Mouse (Mus musculus): Measurements from ENCODE around the gene Abi3bp.

Gene Abi3bp

GRCm38 (mm10) chr16:56686747-56687146, 209.1 kb downstream of the Abi3bp start:
- DNase-seq (ENCODE audit: low read depth), result no peak

GRCm38 (mm10) chr16:56690715-56691114, 213.0 kb downstream of the Abi3bp start:
- DNase-seq (ENCODE audit: low read depth), result no peak

- no peak for DNase-seq (ENCODE audit: low read depth)
Measured at GRCm38 (mm10) chr16:56696448-56696847, 218.8 kb downstream of the Abi3bp start.

- DNase-seq (ENCODE audit: low read depth), result no peak
Measured at GRCm38 (mm10) chr16:56700898-56701297, 223.2 kb downstream of the Abi3bp start.

DNA sequence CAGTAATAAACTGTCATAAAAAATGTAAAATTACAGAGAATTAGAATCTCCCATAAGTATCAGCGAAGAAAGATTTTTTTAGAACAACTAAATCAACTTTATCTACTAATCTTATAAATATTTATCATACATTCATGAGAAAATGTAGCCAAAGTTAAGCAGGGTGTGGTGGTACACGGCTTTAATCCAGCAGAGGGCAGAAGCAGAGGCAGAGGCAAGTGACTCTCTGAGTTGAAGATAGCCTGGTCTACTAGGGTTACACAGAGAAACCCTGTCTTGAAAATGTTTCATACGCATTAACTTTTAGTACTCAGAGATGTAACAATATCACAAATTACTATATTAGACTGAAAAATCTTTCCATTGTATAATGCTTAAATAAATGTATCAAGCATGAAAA, 228.1 kb downstream of the Abi3bp start:
- DNase-seq (ENCODE audit: low read depth), result no peak

- DNase-seq (ENCODE audit: low read depth), result no peak
Measured at GRCm38 (mm10) chr16:56710071-56710470, 232.4 kb downstream of the Abi3bp start.

- DNase-seq (ENCODE audit: low read depth), result no peak
Measured at GRCm38 (mm10) chr16:56715608-56716007, 237.9 kb downstream of the Abi3bp start.

- DNase-seq (ENCODE audit: low read depth), result peak; percentile 29
Measured at GRCm38 (mm10) chr16:56716557-56717179, 239.0 kb downstream of the Abi3bp start.

DNA sequence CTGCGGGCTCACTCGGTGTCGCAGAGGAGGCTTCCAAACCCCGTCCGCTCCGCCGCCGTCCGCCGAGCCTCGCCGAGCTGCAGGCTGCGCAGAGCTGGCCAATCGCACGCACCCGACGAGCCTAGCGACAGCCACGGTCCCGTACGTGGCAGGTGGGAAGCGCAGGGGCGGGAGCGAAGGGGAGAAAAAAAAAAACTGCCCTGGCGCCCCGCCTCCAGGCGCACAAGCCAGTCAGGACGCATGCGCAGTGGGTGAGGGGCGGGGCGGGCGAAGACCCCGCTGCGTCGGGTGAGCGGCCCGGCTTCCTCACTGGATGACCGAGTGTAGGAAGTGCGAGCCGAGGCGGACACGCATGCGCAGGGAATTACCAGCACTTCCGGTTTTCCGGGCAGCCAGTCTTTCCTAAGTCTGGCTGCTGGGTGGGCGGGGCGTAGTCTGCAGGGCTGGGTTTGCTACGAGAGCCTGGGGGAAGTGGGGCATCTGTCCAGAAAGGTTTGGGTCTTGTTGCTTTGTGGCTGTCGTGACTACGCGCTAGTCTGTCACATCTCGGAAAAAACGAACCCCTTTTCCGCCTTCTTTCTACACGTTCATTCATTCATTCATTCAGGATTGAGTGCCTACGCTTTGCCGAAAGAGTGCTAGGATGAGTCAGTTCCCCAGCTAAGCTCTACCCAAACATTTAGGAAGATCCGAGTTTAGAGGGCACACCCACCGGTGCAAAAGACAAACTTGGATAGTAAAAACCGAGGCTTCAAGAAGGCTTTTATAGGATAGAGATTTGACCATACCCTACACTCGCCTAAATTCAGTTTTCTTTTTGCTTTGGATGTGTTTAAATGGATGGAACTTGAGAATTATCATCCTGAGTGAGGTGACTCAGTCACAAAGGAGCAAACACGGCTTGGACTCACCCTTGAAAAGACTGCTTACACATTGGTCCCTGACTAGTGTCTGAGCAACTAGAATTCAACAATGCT, 239.8 kb downstream of the Abi3bp start, which contains the start of gene Tfg:
Gene Tfg, minus strand, starts transcription at position 227 of the 977 bp plus-strand sequence.
- peak; percentile 99 for DNase-seq (ENCODE audit: low read depth)

DNA sequence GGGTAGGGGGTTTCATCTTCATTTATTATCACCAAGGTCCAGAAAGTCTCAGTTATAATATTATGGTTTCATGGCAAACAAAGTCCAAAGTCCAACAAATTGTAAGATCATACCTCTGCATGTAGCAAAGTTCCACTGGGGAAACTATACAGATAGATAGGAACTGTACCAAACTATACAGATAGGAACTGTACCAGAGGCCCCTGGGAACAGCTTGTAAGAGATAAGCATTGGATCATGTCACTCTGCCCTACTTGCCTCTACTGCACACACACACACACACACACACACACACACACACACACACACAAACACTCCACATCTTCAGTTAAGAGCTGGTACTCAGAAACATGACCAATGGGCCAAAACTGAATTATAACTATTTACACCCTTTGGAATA, 241.4 kb downstream of the Abi3bp start:
- DNase-seq (ENCODE audit: low read depth), result no peak

DNA sequence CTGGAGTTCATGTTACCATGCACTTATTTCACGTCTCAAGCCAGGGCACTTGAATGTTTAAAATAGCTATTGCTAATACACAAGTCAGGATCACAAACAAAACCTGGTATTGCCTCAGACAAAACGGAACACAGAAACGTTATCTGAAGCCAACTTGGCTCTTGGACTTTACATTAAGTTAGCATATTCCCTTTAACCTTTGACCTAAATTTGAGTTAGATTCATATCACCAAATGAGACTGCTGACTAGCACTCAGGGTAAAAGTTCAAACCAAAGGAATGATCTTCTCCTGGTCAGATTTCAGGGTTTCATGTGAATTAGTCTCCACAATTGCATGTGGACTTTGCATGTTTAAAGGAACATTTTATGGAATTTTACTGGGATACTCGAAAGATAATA, 244.7 kb downstream of the Abi3bp start:
- DNase-seq (ENCODE audit: low read depth), result peak; percentile 35

DNA sequence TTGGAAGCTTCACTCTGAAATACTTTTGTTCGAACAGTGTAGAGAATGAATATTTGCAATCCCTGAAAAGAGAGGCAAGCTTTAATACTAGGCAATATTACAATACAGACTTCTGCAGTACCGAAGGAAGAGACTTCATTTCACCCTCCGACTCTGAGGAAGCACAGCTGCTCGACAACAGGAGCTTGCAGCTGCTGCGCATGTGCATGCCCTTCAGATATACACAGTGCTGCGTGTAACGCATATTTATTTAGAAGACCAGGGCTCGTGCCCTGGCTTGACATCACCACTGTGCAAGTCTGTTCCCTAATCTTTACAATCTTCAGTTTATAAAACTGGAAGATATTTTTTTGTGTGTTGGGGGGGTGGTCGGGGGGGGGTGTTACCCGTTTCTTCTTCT, 247.2 kb downstream of the Abi3bp start:
- DNase-seq (ENCODE audit: low read depth), result no peak

GRCm38 (mm10) chr16:56729060-56729459, 251.4 kb downstream of the Abi3bp start:
- DNase-seq (ENCODE audit: low read depth), result no peak
